Mouse (Mus musculus): Measurements from ENCODE around the gene Thra.
A peak's percentile ranks its signal among the peaks of the same experiment; 100 is the strongest.

Gene Thra

GRCm38 (mm10) chr11:98740393-98741050, at the start of gene Thra:
Thra (plus strand) TSS chr11:98740638.
- DNase-seq = peak; percentile 68 to 71

- no peak for DNase-seq
Measured at GRCm38 (mm10) chr11:98693201-98693600, 47.2 kb upstream of the Thra start.

GRCm38 (mm10) chr11:98693746-98694145, 46.7 kb upstream of the Thra start:
- no peak for DNase-seq

- no peak for DNase-seq
Measured at GRCm38 (mm10) chr11:98694301-98694700, 46.1 kb upstream of the Thra start.

GRCm38 (mm10) chr11:98695408-98695807, 45.0 kb upstream of the Thra start:
- no peak for DNase-seq

GRCm38 (mm10) chr11:98696454-98697216, 43.8 kb upstream of the Thra start:
- DNase-seq = no peak

- DNase-seq = no peak
Measured at GRCm38 (mm10) chr11:98697225-98697624, 43.2 kb upstream of the Thra start.

- DNase-seq = no peak
Measured at GRCm38 (mm10) chr11:98698849-98699640, 41.4 kb upstream of the Thra start.

GRCm38 (mm10) chr11:98699911-98700310, 40.5 kb upstream of the Thra start:
- DNase-seq = peak; percentile 85 to 89

- DNase-seq = no peak
Measured at GRCm38 (mm10) chr11:98701213-98701670, 39.2 kb upstream of the Thra start, which contains the start of gene Csf3. Csf3 (plus strand) TSS chr11:98701263.

- no peak for DNase-seq
Measured at GRCm38 (mm10) chr11:98702323-98702722, 38.1 kb upstream of the Thra start.

GRCm38 (mm10) chr11:98705021-98705420, 35.4 kb upstream of the Thra start:
- DNase-seq = no peak

GRCm38 (mm10) chr11:98707401-98708281, 32.8 kb upstream of the Thra start:
- no peak for DNase-seq

- no peak for DNase-seq
Measured at GRCm38 (mm10) chr11:98708282-98708956, 32.0 kb upstream of the Thra start.

GRCm38 (mm10) chr11:98709001-98709741, 31.3 kb upstream of the Thra start:
- no peak for DNase-seq

GRCm38 (mm10) chr11:98710416-98711045, 29.9 kb upstream of the Thra start:
- DNase-seq = peak; percentile 80 to 89

GRCm38 (mm10) chr11:98711046-98711434, 29.4 kb upstream of the Thra start:
- no peak for DNase-seq

GRCm38 (mm10) chr11:98712009-98712408, 28.4 kb upstream of the Thra start:
- DNase-seq = peak; percentile 39 to 45

GRCm38 (mm10) chr11:98713703-98714102, 26.7 kb upstream of the Thra start:
- no peak for DNase-seq

- no peak for DNase-seq
Measured at GRCm38 (mm10) chr11:98715946-98716345, 24.5 kb upstream of the Thra start.
